Mouse (Mus musculus) Patski (cell line): ENCODE measurements at regions not wholly inside any gene's neighbourhood (a gene's known extent, or its start where the extent isn't known, plus 50 kb on each side); places are given as distances from the start of the nearest gene placed in this dataset.
"Not testable (repeated sequence)": the region's sequence is repeated elsewhere in the genome, so short reads cannot be mapped to it uniquely, and the experiment has no call there.

Experiments used
- ATAC-seq: fragments of 100-300 bp; one replicate; pipeline ENCODE4 v1.8.0; 2021
- CTCF ChIA-PET: fragments of 350-600 bp; sonication (Branson Sonifier 250); formaldehyde crosslinking; loops from one replicate; lab custom pipeline; 2022; ENCODE audit warnings: inconsistent platforms; lab: Charles Lee
- POLR2A ChIA-PET: fragments of 350-600 bp; sonication (Branson Sonifier 250); formaldehyde crosslinking; loops from one replicate; lab custom pipeline; 2022; ENCODE audit warnings: antibody characterized with exemption, inconsistent platforms; lab: Charles Lee
- DNase-seq: peaks from one replicate; pipeline ENCODE4 v3.0.0-alpha.2; 2011; ENCODE audit warnings: low read depth, low spot score
- H3K27me3 ChIP-seq: fragments of 371-371 bp; one replicate; pipeline ENCODE4 v1.5.1; 2021
- CTCF ChIP-seq: fragments of 100-300 bp; IDR thresholded peaks from one replicate; pipeline ENCODE4 v1.5.1; 2021
- in situ Hi-C: fragments of 300-500 bp; cut with MboI; formaldehyde crosslinking; loops from 3 replicates; pipeline ENCODE4 v1.11.1; 2018; ENCODE audit warnings: low pct_unique_long_range_greater_than_20kb, mixed read lengths

DNA sequence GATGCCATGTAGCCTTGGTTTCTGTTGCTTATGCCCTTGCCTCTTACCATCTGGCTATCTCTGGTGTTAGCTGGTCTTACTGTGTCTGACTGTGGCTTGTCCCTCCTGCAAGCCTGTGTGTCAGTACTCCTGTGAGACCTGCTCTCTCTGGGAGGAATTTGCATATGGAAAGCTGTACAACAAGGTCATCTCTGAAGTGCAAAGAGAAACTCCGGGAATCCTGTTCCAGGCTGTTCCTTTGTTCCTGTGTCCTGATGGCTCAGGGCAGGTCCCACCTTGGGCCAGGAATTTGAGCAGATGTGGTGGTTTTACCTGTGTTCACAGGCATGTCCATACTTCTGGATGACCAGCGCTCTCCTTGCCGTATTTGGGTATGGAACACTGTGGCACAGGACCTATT is 218.6 kb upstream of the Nsun6 start:
- no peak for DNase-seq
- ChIA-PET POLR2A (no interaction called here), CTCF (no interaction called here)
- peaks cover 6% of the 10 kb centered on the region for H3K27me3 ChIP-seq
- no peak for TF ChIP-seq CTCF
- no peak for ATAC-seq
- in situ Hi-C loops, result no loop called here

DNA sequence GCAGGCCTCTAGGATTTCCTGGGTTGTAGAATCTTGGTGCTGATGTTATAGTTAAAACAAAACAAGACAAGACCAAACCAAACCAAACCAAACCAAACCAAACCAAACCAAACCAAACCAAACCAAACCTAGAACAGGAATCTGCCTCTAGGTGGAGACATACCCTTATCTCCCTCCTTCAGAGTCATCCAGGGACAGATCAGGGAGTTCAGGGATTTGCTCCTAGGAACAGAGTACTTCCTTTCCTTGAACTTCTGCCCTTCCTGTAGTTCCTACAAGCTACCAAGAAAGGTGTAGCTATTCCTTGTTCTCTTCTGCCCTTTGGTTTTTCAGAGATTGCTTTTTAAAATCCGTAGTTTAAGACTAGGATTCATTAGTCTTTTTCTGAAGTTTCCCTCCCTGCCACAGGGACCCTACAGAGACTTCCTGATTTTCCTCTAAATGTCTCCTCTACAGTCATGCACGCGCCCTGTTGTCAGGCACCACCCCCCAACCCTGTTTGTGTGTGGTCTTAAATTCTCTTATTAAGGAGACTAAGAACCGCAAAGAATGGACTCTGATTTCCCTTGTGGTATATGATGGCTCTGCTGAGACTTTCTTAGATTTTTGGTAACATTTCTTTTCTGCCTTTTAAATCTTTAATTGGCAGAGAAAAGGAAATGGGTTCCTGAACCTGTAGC is 205.8 kb upstream of the Nsun6 start:
- ChIA-PET CTCF (no interaction called here), POLR2A (no interaction called here)
- in situ Hi-C loops, result loop anchor here (10.0 kb wide), 1 partner anchor 1054 kb away; no protein-coding TSS in a partner anchor

DNA sequence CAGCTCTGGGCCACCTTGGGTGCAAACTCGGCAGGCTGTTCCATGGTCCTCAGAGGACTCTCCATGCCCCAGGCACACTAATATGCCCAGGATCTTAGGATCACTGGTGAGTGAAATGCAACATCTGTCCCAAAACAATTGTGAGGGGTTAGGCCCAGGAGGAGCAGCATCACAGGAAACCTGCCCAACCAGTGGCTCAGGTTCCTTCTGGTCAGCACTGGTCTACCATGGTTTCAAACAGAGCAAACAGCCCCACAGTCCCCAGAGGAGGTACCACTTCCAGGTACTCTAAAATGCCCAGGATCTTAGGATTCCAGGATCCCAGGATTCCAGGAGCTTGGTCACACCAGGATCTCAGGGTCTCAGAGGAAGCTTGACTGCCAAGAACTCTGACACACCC is 187.4 kb upstream of the Nsun6 start:
- POLR2A ChIA-PET, H3K27me3 ChIP-seq, in situ Hi-C loops, DNase-seq, ATAC-seq, CTCF ChIA-PET: not testable (repeated sequence)

More for the DNA sequence above, 205.8 kb upstream of the Nsun6 start:
- ATAC-seq, result peak; percentile 87
- peak; percentile 64 for TF ChIP-seq CTCF
- H3K27me3 ChIP-seq, result no peaks in the 10 kb centered on the region
- DNase-seq, result no peak

DNA sequence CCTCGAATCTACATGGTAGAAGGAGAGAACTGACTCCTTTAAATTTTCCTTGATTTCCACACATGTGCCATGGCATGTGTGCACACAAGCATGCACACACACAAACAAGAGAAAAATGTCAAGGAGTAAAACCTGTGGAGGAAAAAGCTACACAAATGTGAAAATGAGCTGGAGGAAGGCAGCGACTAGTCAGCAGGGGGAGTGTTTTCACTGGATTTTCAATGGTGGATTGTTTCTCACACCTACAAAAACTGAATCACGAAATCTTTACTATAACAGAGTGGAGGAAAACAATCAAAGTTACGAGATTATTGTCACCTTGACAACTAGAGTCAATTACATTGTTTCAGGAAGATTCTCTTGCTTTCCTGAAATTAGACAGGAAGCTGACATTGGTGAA is 167.0 kb upstream of the Nsun6 start:
- ChIA-PET POLR2A (interaction anchor here (0.6 kb wide), 1 partner anchor 1831 kb away, joined by 3 read pairs; no protein-coding TSS in a partner anchor), CTCF (no interaction called here)
- DNase-seq (no peak), ATAC-seq (no peak)
- H3K27me3 ChIP-seq, result peaks cover 2% of the 10 kb centered on the region
- in situ Hi-C loops, result no loop called here
- peak; percentile 45 for TF ChIP-seq CTCF

DNA sequence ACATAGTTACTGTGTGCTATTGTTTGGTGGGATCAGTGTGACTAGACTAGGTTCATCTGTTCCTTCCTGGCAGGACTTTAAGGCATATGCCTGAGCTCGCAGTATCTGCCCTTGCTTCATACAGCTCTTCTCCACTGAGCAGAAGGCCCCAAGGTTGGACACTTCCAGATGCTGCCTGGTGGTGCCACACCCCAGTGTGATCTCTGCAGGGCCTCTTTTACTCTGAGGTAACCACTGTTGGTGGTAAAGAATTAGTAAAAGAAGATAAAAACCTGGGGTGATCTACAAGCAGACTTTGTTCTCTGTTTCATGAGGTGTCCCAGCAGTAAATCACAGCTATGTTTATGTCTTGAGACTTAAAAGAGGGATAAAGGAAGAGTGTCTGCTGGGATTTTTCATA is 133.2 kb upstream of the Nsun6 start:
- no peak for ATAC-seq
- no peak for TF ChIP-seq CTCF
- POLR2A ChIA-PET, result no interaction called here
- peaks cover 4% of the 10 kb centered on the region for H3K27me3 ChIP-seq
- in situ Hi-C loops, result no loop called here
- DNase-seq, result no peak
- CTCF ChIA-PET, result no interaction called here

DNA sequence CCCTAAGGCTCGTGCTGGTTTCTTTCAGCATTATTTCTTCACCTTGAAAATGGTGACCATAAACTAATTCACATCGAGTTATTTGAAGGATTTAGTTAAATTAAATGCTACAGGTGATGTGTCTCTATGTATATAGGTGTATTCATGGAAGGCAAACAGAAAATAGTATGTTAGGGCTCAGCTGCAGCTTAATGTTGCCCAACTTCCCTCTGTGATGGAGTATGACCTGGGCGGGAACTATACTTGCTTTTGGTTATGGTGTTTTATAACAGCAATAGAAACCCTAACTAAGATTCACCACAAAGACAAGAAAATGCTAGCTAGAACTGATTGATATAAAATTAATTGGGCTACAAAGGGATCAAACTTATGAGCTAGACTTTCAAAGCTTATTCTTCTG is 126.1 kb upstream of the Nsun6 start:
- ATAC-seq (no peak), DNase-seq (no peak)
- in situ Hi-C loops, result no loop called here
- TF ChIP-seq CTCF, result no peak
- ChIA-PET CTCF (no interaction called here), POLR2A (no interaction called here)
- no peaks in the 10 kb centered on the region for H3K27me3 ChIP-seq

DNA sequence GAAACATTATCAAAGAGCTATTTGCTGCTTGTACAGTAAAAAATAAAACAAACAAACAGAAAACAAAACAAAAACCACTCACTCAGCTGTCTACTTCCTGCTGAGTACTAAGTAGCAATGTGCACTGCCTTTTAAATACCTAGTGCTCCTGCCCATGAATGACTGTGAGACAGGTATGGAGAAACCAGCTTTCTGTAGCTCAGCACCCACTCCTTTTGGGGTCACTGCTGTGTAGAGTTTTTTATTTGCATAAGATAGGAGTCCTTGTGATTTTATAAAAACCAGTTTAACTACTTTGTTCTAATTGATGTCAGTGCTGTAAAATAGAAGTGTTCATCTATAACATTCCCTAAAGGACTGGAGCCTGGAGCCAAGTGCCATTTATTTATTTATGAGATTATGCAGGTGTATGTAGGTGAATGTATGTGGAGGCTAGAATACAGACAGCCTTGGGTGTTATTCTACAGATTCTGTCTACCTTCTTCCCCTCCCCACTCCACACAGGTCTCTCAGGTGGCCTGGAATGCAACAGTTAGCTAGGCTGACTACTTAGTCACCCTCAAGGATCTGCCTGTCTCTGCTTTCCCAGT is 111.7 kb upstream of the Nsun6 start:
- H3K27me3 ChIP-seq, result peaks cover 8% of the 10 kb centered on the region
- TF ChIP-seq CTCF, result no peak
- POLR2A ChIA-PET, result interaction anchor here (0.9 kb wide), 1 partner anchor 23 kb away, joined by 3 read pairs; no protein-coding TSS in a partner anchor
- in situ Hi-C loops, result no loop called here
- CTCF ChIA-PET, result no interaction called here
- DNase-seq (no peak), ATAC-seq (no peak)

DNA sequence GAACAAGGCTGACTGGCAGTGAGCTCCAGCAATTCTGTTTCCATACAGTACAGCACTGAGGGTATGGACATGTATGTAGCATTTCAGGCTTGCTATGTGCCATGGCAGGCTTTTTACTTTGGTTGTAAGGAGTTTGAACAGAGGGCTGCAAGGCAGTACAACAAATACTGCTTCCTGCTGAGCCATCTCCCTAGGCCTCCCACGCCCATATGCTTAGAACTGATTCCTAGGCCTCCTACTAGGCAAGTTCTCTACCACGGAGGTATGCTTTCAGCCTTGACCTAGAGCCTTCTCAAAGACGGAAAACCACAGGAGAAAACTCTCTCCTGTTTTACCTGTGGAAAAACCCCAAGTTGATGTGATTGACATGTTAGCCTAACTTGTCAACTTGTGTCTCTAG is 111.0 kb upstream of the Nsun6 start:
- CTCF ChIA-PET, result no interaction called here
- DNase-seq (no peak), ATAC-seq (no peak)
- TF ChIP-seq CTCF, result no peak
- POLR2A ChIA-PET, result interaction anchor here (0.9 kb wide), 1 partner anchor 22 kb away, joined by 3 read pairs; no protein-coding TSS in a partner anchor
- H3K27me3 ChIP-seq, result peaks cover 8% of the 10 kb centered on the region
- in situ Hi-C loops, result no loop called here

DNA sequence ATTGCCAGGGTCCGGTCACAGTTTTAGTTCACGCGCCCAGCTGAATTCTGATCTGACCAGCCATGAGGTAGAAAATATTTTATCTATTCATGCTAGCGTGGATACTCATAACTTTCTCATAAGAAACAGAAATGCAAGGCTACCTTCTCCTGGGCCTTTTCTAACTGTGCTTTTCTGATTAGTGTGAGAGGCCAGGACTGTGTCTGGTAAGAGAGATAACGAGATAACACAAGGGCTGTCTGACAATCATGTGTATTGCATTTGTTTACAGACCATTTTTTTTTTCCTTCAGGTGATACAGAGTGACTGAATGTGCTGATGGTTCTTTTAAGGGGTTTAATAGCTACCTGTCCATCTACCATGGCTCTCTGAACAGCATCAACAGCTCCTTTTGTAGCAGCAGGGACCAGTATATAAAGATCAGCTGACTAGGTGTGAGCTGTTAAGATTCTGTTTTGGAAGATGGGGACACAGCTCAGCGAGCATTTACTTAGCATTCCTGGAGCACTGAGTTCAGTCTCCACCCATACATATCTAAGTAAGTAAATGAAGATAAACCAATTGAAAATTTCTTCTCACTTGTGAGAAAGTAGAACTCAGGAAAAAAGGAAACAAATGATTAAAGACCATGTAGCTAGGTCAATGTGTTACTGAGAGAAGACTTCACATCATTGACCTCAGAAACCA is 109.0 kb upstream of the Nsun6 start:
- ChIA-PET CTCF (no interaction called here), POLR2A (no interaction called here)
- DNase-seq (no peak), ATAC-seq (no peak)
- peaks cover 6% of the 10 kb centered on the region for H3K27me3 ChIP-seq
- TF ChIP-seq CTCF, result no peak
- in situ Hi-C loops, result no loop called here

DNA sequence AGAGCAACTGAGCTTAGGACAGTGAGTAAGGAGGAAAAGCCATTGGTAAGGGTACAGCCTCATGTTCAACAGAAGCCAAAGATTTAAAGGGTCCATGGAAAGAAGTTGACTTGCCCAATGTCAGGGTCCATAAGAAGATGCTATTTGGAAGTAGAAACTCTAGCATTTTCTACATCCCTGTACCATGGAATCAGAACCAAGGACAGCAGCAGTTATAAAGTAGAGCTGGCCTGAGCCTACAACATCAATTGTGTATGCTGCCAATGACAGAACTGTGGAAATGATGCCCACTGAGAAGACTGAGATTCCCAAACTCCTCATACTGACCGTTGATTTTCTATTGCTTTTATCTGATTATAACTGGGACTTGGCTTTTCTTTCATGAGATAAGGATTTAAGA is 107.0 kb upstream of the Nsun6 start:
- H3K27me3 ChIP-seq, result no peaks in the 10 kb centered on the region
- no peak for ATAC-seq
- CTCF ChIA-PET, result no interaction called here
- DNase-seq, result no peak
- POLR2A ChIA-PET, result interaction anchor here (0.7 kb wide), 1 partner anchor 545 kb away, joined by 3 read pairs; no protein-coding TSS in a partner anchor
- in situ Hi-C loops, result no loop called here
- TF ChIP-seq CTCF, result no peak

DNA sequence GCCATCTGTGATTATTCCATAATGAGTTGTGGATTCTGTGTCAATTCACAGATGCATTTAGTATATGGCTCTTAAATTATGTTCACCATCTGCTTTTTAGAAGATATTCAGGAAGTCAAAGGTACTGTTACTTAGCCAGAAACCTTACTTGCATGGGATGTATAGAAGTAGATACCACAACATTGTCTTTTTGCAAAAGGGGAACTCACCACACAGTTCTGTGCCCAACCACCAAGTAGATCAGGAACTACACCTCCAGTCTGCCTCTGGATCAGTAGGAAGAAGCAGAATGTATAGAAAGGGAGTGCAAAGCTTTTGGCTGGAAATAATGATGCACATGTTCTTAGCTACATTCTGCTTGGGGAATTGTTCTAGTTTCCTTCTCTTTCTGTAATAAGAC is 102.8 kb upstream of the Nsun6 start:
- H3K27me3 ChIP-seq, result no peaks in the 10 kb centered on the region
- POLR2A ChIA-PET, result no interaction called here
- DNase-seq (no peak), ATAC-seq (no peak)
- CTCF ChIA-PET, result no interaction called here
- no peak for TF ChIP-seq CTCF
- in situ Hi-C loops, result no loop called here
